In the genomic region with DNA sequence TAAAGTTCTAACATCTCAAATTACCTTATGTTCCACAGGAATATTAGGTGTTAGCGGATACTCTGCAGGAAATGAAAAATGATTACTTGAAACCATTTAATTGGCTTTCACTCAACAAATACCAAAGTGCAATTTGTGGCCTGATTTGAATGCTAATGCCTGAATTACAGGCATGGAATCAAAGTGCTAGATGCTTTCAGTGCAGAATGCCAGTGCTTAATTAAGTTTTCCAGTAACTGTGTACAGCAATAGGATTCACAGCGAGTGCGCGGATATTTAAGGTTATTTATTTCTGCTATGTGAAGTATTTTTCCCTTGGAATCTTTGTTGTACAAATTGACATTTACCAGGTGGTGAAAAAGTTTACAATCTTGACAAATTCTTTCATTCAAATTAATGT, we compare ENCODE assay signal across 18 mouse cellular contexts.
"Had no signal": no experiment of that assay in that cellular context is flagged by ENCODE, and none has a peak within 500 bp of the region (broad histone marks: within the 10 kb centered on the region; RNA-seq: fewer than 3 reads in every experiment).

No protein-coding gene starts in this region.

- H3K4me2 ChIP-seq: lung, embryonic 14.5 days; midbrain, embryonic 11.5 days; midbrain, embryonic 13.5 days; neural tube, embryonic 13.5 days; neural tube, embryonic 15.5 days had no signal

- H3K27ac ChIP-seq: midbrain, embryonic 13.5 days; neural tube, embryonic 13.5 days; neural tube, embryonic 15.5 days had no signal

- H3K4me3 ChIP-seq: midbrain, embryonic 13.5 days; myocyte; neural tube, embryonic 13.5 days; neural tube, embryonic 15.5 days had no signal

- H3K4me1 ChIP-seq: midbrain, embryonic 13.5 days; neural tube, embryonic 13.5 days; neural tube, embryonic 15.5 days had no signal

- H3K9me3 ChIP-seq: midbrain, embryonic 13.5 days; neural tube, embryonic 13.5 days; neural tube, embryonic 15.5 days had no signal

- DNase-seq: lung, adult 18-20 months; lung, embryonic 14.5 days; lung, postnatal 10 days; lung, postnatal 4 days; retina, postnatal 1 day; right cerebral cortex, adult 18-20 months; right cerebral cortex, postnatal 25 days; right cerebral cortex, postnatal 4 days; spleen, adult 18-20 months; thymus, adult 18-20 months; thymus, postnatal 14 days; thymus, postnatal 36 days had no signal

- ATAC-seq: midbrain, embryonic 13.5 days; midbrain, embryonic 16.5 days had no signal

- H3K9ac ChIP-seq: lung, embryonic 14.5 days; midbrain, embryonic 13.5 days; neural tube, embryonic 13.5 days; neural tube, embryonic 15.5 days had no signal

- H3K36me3 ChIP-seq: midbrain, embryonic 13.5 days; neural tube, embryonic 13.5 days; neural tube, embryonic 15.5 days had no signal

- H3K27me3 ChIP-seq: midbrain, embryonic 13.5 days; neural tube, embryonic 13.5 days; neural tube, embryonic 15.5 days had no signal
